Mouse (Mus musculus) MEL (cell line): ENCODE measurements around the gene Fam81a. TPM values are rescaled to one million over a fixed set of nuclear protein-coding genes. Genes with fewer than 3 reads are reported as not detected.

Source experiments
- DNase-seq: peaks from one replicate; pipeline ENCODE4 v3.0.0; 2011; ENCODE audit warnings: low read depth, low spot score
- H3K27ac ChIP-seq: 2 replicates; pipeline ENCODE4 v1.5.1; 2012; ENCODE audit warnings: low read depth, mild to moderate bottlenecking, control low read depth, low read length, moderate library complexity; ENCODE audit not compliant: control insufficient read depth
- H3K27me3 ChIP-seq, 2 experiments: fragments of 150-350 bp in 1 of 2; sonication (generic) in 1 of 2; 2 replicates each; pipeline ENCODE4 v1.6.1; 2012; ENCODE audit warnings: low read length in 2 of 2, mild to moderate bottlenecking in 2 of 2, improper control_type of control experiment in 1 of 2, moderate library complexity in 1 of 2; ENCODE audit not compliant: insufficient read depth in 2 of 2, control insufficient read depth in 1 of 2
- H3K36me3 ChIP-seq, 2 experiments: 2 replicates each; pipeline ENCODE4 v1.6.1; 2012 to 2014; ENCODE audit warnings: low read length in 2 of 2, improper control_type of control experiment in 1 of 2, inconsistent platforms in 1 of 2, mild to moderate bottlenecking in 1 of 2; ENCODE audit not compliant: insufficient read depth in 2 of 2, control insufficient read depth in 1 of 2
- H3K4me1 ChIP-seq, 2 experiments: fragments of 150-350 bp in 1 of 2; sonication (generic) in 1 of 2; 2 replicates each; pipeline ENCODE4 v1.6.1; 2012; ENCODE audit warnings: low read length in 2 of 2, improper control_type of control experiment in 1 of 2, mild to moderate bottlenecking in 1 of 2; ENCODE audit not compliant: insufficient read depth in 2 of 2, control insufficient read depth in 1 of 2
- H3K4me3 ChIP-seq, 2 experiments: fragments of 150-350 bp in 1 of 2; sonication (generic) in 1 of 2; 2 replicates each; pipeline ENCODE4 v1.5.1; 2012; ENCODE audit warnings: low read depth in 2 of 2, low read length in 2 of 2, mild to moderate bottlenecking in 2 of 2, moderate library complexity in 2 of 2, control low read depth in 1 of 2, improper control_type of control experiment in 1 of 2; ENCODE audit not compliant: control insufficient read depth in 1 of 2, insufficient read depth in 1 of 2
- H3K79me2 ChIP-seq: 2 replicates; pipeline ENCODE4 v1.6.1; 2012; ENCODE audit warnings: mild to moderate bottlenecking, low read length, moderate library complexity; ENCODE audit not compliant: control insufficient read depth, poor library complexity, insufficient read depth
- H3K9ac ChIP-seq: 2 replicates; pipeline ENCODE4 v1.6.1; 2012; ENCODE audit warnings: low read depth, mild to moderate bottlenecking, control low read depth, low read length, moderate library complexity; ENCODE audit not compliant: control insufficient read depth, poor library complexity, severe bottlenecking
- H3K9me3 ChIP-seq: fragments of 150-350 bp; sonication (generic); replicated peaks from 2 replicates; pipeline ENCODE4 v1.6.1; 2012; ENCODE audit warnings: mild to moderate bottlenecking, low read length, improper control_type of control experiment, moderate library complexity; ENCODE audit not compliant: insufficient read depth
- CHD1 ChIP-seq: IDR thresholded peaks from 2 replicates; pipeline ENCODE4 v1.6.1; 2012; ENCODE audit warnings: low read depth, mild to moderate bottlenecking, inconsistent platforms, low read length, improper control_type of control experiment
- E2F4 ChIP-seq: IDR thresholded peaks from 2 replicates; pipeline ENCODE4 v1.6.1; 2011; ENCODE audit warnings: low read depth, low read length, improper control_type of control experiment, borderline replicate concordance
- EP300 ChIP-seq, 2 experiments: IDR thresholded peaks; 2 replicates each; pipeline ENCODE4 v1.6.1; 2011; ENCODE audit warnings: improper control_type of control experiment in 2 of 2, low read length in 2 of 2, low read depth in 1 of 2, mild to moderate bottlenecking in 1 of 2
- GABPA ChIP-seq: IDR thresholded peaks from 2 replicates; pipeline ENCODE4 v1.6.1; 2012; ENCODE audit warnings: low read depth, mild to moderate bottlenecking, inconsistent platforms, low read length, improper control_type of control experiment, moderate library complexity
- GATA1 ChIP-seq: IDR thresholded peaks from 2 replicates; pipeline ENCODE4 v1.6.1; 2011; ENCODE audit warnings: low read depth, low read length, improper control_type of control experiment
- KAT2A ChIP-seq: conservative IDR thresholded peaks from 2 replicates; pipeline ENCODE4 v1.6.1; 2012; ENCODE audit warnings: low read depth, low read length, improper control_type of control experiment, inconsistent platforms
- MAFK ChIP-seq: IDR thresholded peaks from 2 replicates; pipeline ENCODE4 v1.6.1; 2011; ENCODE audit warnings: low read depth, mild to moderate bottlenecking, low read length, improper control_type of control experiment, borderline replicate concordance
- MEF2A ChIP-seq: IDR thresholded peaks from 2 replicates; pipeline ENCODE4 v1.6.1; 2014; ENCODE audit warnings: low read depth, mild to moderate bottlenecking, inconsistent platforms, low read length, improper control_type of control experiment; ENCODE audit not compliant: poor library complexity, insufficient replicate concordance, severe bottlenecking; ENCODE audit errors: extremely low read depth
- MXI1 ChIP-seq: IDR thresholded peaks from 2 replicates; pipeline ENCODE4 v1.6.1; 2011; ENCODE audit warnings: mild to moderate bottlenecking, low read depth, low read length, improper control_type of control experiment
- NRF1 ChIP-seq: IDR thresholded peaks from 2 replicates; pipeline ENCODE4 v1.6.1; 2014; ENCODE audit warnings: low read depth, mild to moderate bottlenecking, inconsistent platforms, low read length, improper control_type of control experiment, moderate library complexity; ENCODE audit not compliant: poor library complexity, insufficient read depth, severe bottlenecking
- POLR2A ChIP-seq, 2 experiments: IDR thresholded peaks; 2 replicates each; pipeline ENCODE4 v1.6.1; 2011 to 2012; ENCODE audit warnings: low read length in 2 of 2, mild to moderate bottlenecking in 2 of 2, control low read depth in 1 of 2, improper control_type of control experiment in 1 of 2, low read depth in 1 of 2, moderate library complexity in 1 of 2; ENCODE audit not compliant: control insufficient read depth in 1 of 2, insufficient read depth in 1 of 2, poor library complexity in 1 of 2
- POLR2AphosphoS5 ChIP-seq: IDR thresholded peaks from 2 replicates; pipeline ENCODE4 v1.6.1; 2012; ENCODE audit warnings: low read depth, borderline replicate concordance, mild to moderate bottlenecking, inconsistent platforms, low read length, moderate library complexity, mixed read lengths
- RCOR1 ChIP-seq: IDR thresholded peaks from 2 replicates; pipeline ENCODE4 v1.6.1; 2012; ENCODE audit warnings: low read depth, mild to moderate bottlenecking, inconsistent platforms, low read length, improper control_type of control experiment
- SIN3A ChIP-seq: IDR thresholded peaks from 2 replicates; pipeline ENCODE4 v1.6.1; 2012; ENCODE audit warnings: low read length, improper control_type of control experiment, inconsistent platforms
- TBP ChIP-seq: IDR thresholded peaks from 2 replicates; pipeline ENCODE4 v1.8.0; 2011; ENCODE audit warnings: low read depth, low read length, improper control_type of control experiment
- TCF12 ChIP-seq: IDR thresholded peaks from 2 replicates; pipeline ENCODE4 v1.6.1; 2014; ENCODE audit warnings: low read depth, mild to moderate bottlenecking, inconsistent platforms, low read length, improper control_type of control experiment, moderate library complexity
- ZC3H11A ChIP-seq: IDR thresholded peaks from 2 replicates; pipeline ENCODE4 v1.6.1; 2012; ENCODE audit warnings: low read depth, mild to moderate bottlenecking, inconsistent platforms, low read length, improper control_type of control experiment
- ZKSCAN1 ChIP-seq: IDR thresholded peaks from 2 replicates; pipeline ENCODE4 v1.6.1; 2012; ENCODE audit warnings: low read depth, mild to moderate bottlenecking, inconsistent platforms, low read length, improper control_type of control experiment, moderate library complexity
- polyA plus RNA-seq, 2 experiments: library from polyadenylated mRNA; stranded (reverse) in 1 of 2; unstranded in 1 of 2; fragments of >175 nt in 1 of 2; fragments of >200 nt in 1 of 2; gene quantifications; 2 replicates each; pipeline versions ENCODE4 v1.2.1 to v1.2.4; 2012; ENCODE audit warnings: low replicate concordance in 2 of 2, low read depth in 1 of 2; ENCODE audit not compliant: insufficient read length in 2 of 2, insufficient read depth in 1 of 2, missing spikeins in 1 of 2
- total RNA-seq: library from RNA; depleted of rRNA; stranded (reverse); fragments of 300-350 nt; gene quantifications from 2 replicates; pipeline ENCODE4 v1.2.3, GENCODE M21; 2012

Fam81a gene
- total and polyA plus RNA-seq, 3 experiments = not detected

- H3K9ac ChIP-seq = no peak overlapping the region
- no peak overlapping the region for H3K4me3 ChIP-seq
- H3K4me1 ChIP-seq = no peaks in the 10 kb centered on the region
- H3K27ac ChIP-seq = no peak overlapping the region
- no peaks in the 10 kb centered on the region for H3K36me3 ChIP-seq
- H3K27me3 ChIP-seq = no peaks in the 10 kb centered on the region; a peak in 2 of 4 replicates
- no peaks in the 10 kb centered on the region for H3K9me3 ChIP-seq
- DNase-seq = no peak
- TF ChIP-seq TCF12 = no peak
- TF ChIP-seq SIN3A = no peak
- TF ChIP-seq GATA1 = no peak
- H3K79me2 ChIP-seq = no peaks in the 10 kb centered on the region
Measured at GRCm38 (mm10) chr9:70141885-70142326, 454 bp downstream of the Fam81a start.

DNA sequence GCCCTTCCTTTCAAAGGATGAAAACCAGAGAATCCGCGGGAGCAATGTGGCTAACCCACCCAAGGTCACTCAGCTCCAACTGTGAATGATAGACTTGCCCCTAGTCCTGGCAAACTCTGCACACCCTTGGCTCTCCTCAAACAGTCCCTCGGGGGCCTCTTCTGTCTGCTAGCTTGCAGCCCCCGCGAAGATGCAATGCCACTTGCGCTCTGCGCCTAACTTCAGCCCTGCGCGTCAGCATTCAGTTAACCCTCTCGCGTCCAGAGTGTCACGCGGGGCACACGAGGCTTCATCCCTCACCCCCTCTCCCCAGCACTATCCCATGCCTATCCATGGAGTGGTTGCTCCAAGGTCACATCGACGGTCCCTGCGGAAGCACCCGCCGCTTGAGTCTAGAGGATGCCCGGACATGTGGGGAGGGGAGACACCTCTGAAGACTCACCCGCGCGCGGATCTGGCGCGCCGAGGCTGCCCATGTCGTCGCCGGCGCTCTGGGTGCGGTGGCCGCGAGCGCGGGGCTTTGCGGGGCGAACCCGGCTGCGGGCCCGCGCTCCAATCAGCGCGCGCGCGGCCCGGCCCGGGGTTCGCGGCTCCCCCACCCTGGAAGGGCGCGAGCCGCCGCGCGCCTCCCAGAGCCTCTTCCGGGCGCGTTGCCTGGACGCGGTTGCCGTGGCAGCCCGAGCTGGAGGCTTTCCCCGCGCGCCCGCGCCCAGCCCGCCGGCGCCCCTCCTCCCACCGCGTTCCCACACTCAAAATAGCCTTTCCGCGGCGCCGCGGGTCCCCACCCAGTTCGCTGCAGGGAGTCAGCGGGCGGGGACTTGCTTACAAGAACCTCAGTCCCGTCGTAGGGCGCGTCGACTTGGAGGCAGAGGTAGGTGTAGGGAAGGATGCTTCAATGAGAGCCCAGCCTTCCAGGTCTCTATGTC lies 1.2 kb downstream of the Fam81a start:
- no peak overlapping the region for H3K9ac ChIP-seq
- H3K9me3 ChIP-seq = no peaks in the 10 kb centered on the region
- no peak overlapping the region for H3K4me3 ChIP-seq
- TF ChIP-seq MAFK (no peak), NRF1 (no peak)
- H3K27ac ChIP-seq = no peak overlapping the region
- no peaks in the 10 kb centered on the region for H3K36me3 ChIP-seq
- no peaks in the 10 kb centered on the region for H3K79me2 ChIP-seq
- no peaks in the 10 kb centered on the region; a peak in 2 of 4 replicates for H3K27me3 ChIP-seq
- H3K4me1 ChIP-seq = no peaks in the 10 kb centered on the region
- no peak for DNase-seq

GRCm38 (mm10) chr9:70140340-70140739 lies 2.0 kb downstream of the Fam81a start:
- Histone ChIP-seq H3K9ac (no peak overlapping the region), H3K4me3 (no peak overlapping the region), H3K27me3 (peaks cover 1 to 3% of the 10 kb centered on the region in 2 experiments; a peak in 3 of 4 replicates), H3K4me1 (no peaks in the 10 kb centered on the region), H3K79me2 (no peaks in the 10 kb centered on the region), H3K27ac (no peak overlapping the region), H3K36me3 (no peaks in the 10 kb centered on the region), H3K9me3 (no peaks in the 10 kb centered on the region)
- DNase-seq = no peak
- no peak for TF ChIP-seq EP300 (IDR thresholded peaks at IDR 0.05; ENCODE audit: low read depth in 1 of 2, low read length in 2 of 2)

GRCm38 (mm10) chr9:70139331-70139885 lies 3.0 kb downstream of the Fam81a start:
- H3K9ac ChIP-seq = no peak overlapping the region
- no peak overlapping the region for H3K27ac ChIP-seq
- no peaks in the 10 kb centered on the region for H3K79me2 ChIP-seq
- TF ChIP-seq GABPA (no peak), POLR2A (IDR thresholded peaks at IDR 0.05; ENCODE audit: control insufficient read depth in 1 of 2, insufficient read depth in 1 of 2, low read depth in 1 of 2, low read length in 2 of 2, poor library complexity in 1 of 2) (no peak), RCOR1 (no peak), ZKSCAN1 (no peak), E2F4 (no peak), MEF2A (no peak), CHD1 (no peak), ZC3H11A (no peak), MXI1 (no peak), NRF1 (no peak), SIN3A (no peak), KAT2A (no peak), POLR2AphosphoS5 (no peak), TBP (no peak)
- H3K36me3 ChIP-seq = no peaks in the 10 kb centered on the region
- no peaks in the 10 kb centered on the region for H3K4me1 ChIP-seq
- no peak overlapping the region for H3K4me3 ChIP-seq
- no peak for DNase-seq
- peaks cover 1 to 3% of the 10 kb centered on the region in 2 experiments; a peak in 3 of 4 replicates for H3K27me3 ChIP-seq
- H3K9me3 ChIP-seq = no peaks in the 10 kb centered on the region
